In genomic region chr6:89084437-89084836, GRCm38 (mm10) we compare ENCODE assay signal across 13 mouse cellular contexts.
DNase-seq lines count a peak whose midpoint lies in the region; TF ChIP-seq lines count a peak whose summit lies in the region.
"Had no signal": no experiment of that assay in that cellular context is flagged by ENCODE, and none has a peak within 500 bp of the region (broad histone marks: within the 10 kb centered on the region; RNA-seq: fewer than 3 reads in every experiment).

No protein-coding gene starts in this region.

- TF ChIP-seq RAD21 in MEL (IDR thresholded peaks at IDR 0.05; ENCODE audit: low read depth, low read length), result peak; percentile 26

- TF ChIP-seq EP300 in MEL (IDR thresholded peaks at IDR 0.05; ENCODE audit: low read depth in 1 of 2, low read length in 2 of 2), result no peak

- intact Hi-C loops in left cerebral cortex, adult 2 months (cut with DNase I), result no loop called here

- no peak overlapping the region for H3K9ac ChIP-seq in MEL (ENCODE audit: control insufficient read depth, low read depth, low read length, poor library complexity, severe bottlenecking)
- H3K9ac ChIP-seq: heart, embryonic 13.5 days; hindbrain, embryonic 12.5 days; liver, embryonic 15.5 days had no signal

- no peaks in the 10 kb centered on the region for H3K9me3 ChIP-seq in MEL (replicated peaks; ENCODE audit: insufficient read depth, low read length)
- H3K9me3 ChIP-seq: heart, embryonic 13.5 days; liver, embryonic 15.5 days had no signal

- H3K79me2 ChIP-seq in MEL (ENCODE audit: control insufficient read depth, insufficient read depth, low read length, poor library complexity), result no peaks in the 10 kb centered on the region

- no peak overlapping the region for H3K27ac ChIP-seq in left cerebral cortex, adult 2 months
- H3K27ac ChIP-seq in MEL (ENCODE audit: control insufficient read depth, low read depth, low read length), result no peak overlapping the region
- H3K27ac ChIP-seq: heart, embryonic 13.5 days; hindbrain, embryonic 12.5 days; liver, embryonic 15.5 days had no signal

- H3K36me3 ChIP-seq in MEL (ENCODE audit: control insufficient read depth in 1 of 2, insufficient read depth in 2 of 2, low read length in 2 of 2), result no peaks in the 10 kb centered on the region
- H3K36me3 ChIP-seq: heart, embryonic 13.5 days; hindbrain, embryonic 12.5 days; liver, embryonic 15.5 days had no signal

- no peak for DNase-seq in left cerebral cortex, adult 2 months (ENCODE audit: extremely low spot score in 1 of 2, low spot score in 2 of 2)
- DNase-seq in left cerebral cortex, adult 9 months (ENCODE audit: low spot score in 2 of 2), result no peak
- peak; percentile 57 for DNase-seq in thymus, postnatal 4 days
- DNase-seq in thymus, postnatal 25 days, result no peak
- DNase-seq in MEL (ENCODE audit: low read depth, low spot score), result peak; percentile 35
- DNase-seq in cerebellum, adult 8-10 months, result no peak
- no peak for DNase-seq in cerebellum, adult 11 months
- DNase-seq: adrenal gland, postnatal 10 days; gastrocnemius, postnatal 36 days; kidney, adult 8-10 months had no signal

- TF ChIP-seq CTCF in left cerebral cortex, adult 2 months (IDR thresholded peaks at IDR 0.05), result peak; percentile 22
- peak; percentile 32 to 46 (median 39); a peak in 4 of 6 replicates for TF ChIP-seq CTCF in MEL (IDR thresholded peaks at IDR 0.05 in 2 of 3, conservative IDR thresholded peaks at IDR 0.05 in 1 of 3; ENCODE audit: control insufficient read depth in 1 of 3, insufficient read depth in 1 of 3, low read depth in 2 of 3, low read length in 3 of 3, poor library complexity in 1 of 3, severe bottlenecking in 1 of 3)

- TF ChIP-seq POLR2A in MEL (IDR thresholded peaks at IDR 0.05; ENCODE audit: control insufficient read depth in 1 of 2, insufficient read depth in 1 of 2, low read depth in 1 of 2, low read length in 2 of 2, poor library complexity in 1 of 2), result no peak

- no peak overlapping the region for H3K4me3 ChIP-seq in left cerebral cortex, adult 2 months
- H3K4me3 ChIP-seq in MEL (ENCODE audit: control insufficient read depth in 1 of 2, insufficient read depth in 1 of 2, low read depth in 2 of 2, low read length in 2 of 2), result no peak overlapping the region
- H3K4me3 ChIP-seq: heart, embryonic 13.5 days; hindbrain, embryonic 12.5 days; liver, embryonic 15.5 days had no signal

- H3K4me1 ChIP-seq in MEL (ENCODE audit: control insufficient read depth in 1 of 2, insufficient read depth in 2 of 2, low read length in 2 of 2), result no peaks in the 10 kb centered on the region
- H3K4me1 ChIP-seq: hindbrain, embryonic 12.5 days; liver, embryonic 15.5 days had no signal

- H3K27me3 ChIP-seq in MEL (ENCODE audit: control insufficient read depth in 1 of 2, insufficient read depth in 2 of 2, low read length in 2 of 2), result peaks cover 0 to 1% of the 10 kb centered on the region in 2 experiments; a peak in 3 of 4 replicates
- H3K27me3 ChIP-seq: heart, embryonic 13.5 days; hindbrain, embryonic 12.5 days; liver, embryonic 15.5 days had no signal

TF ChIP-seq in MEL, 35 proteins besides CTCF, POLR2A, EP300 and RAD21:
- TF ChIP-seq SMC3 (IDR thresholded peaks at IDR 0.05; ENCODE audit: low read depth, low read length) (peak; percentile 55), MAZ (IDR thresholded peaks at IDR 0.05; ENCODE audit: low read depth, low read length) (no peak)

Comparison
In these comparisons a context has a peak if more than half of its experiments do, and no peak if none do; other contexts are left out.
1. DNase-seq: peak in thymus, postnatal 4 days (single experiment) and MEL (single experiment); none in left cerebral cortex, adult 2 months (0 of 2), left cerebral cortex, adult 9 months (0 of 2), thymus, postnatal 25 days (single experiment), cerebellum, adult 8-10 months (single experiment) and cerebellum, adult 11 months (single experiment).